ENCODE assay signal across 7 mouse cellular contexts in the genomic region with DNA sequence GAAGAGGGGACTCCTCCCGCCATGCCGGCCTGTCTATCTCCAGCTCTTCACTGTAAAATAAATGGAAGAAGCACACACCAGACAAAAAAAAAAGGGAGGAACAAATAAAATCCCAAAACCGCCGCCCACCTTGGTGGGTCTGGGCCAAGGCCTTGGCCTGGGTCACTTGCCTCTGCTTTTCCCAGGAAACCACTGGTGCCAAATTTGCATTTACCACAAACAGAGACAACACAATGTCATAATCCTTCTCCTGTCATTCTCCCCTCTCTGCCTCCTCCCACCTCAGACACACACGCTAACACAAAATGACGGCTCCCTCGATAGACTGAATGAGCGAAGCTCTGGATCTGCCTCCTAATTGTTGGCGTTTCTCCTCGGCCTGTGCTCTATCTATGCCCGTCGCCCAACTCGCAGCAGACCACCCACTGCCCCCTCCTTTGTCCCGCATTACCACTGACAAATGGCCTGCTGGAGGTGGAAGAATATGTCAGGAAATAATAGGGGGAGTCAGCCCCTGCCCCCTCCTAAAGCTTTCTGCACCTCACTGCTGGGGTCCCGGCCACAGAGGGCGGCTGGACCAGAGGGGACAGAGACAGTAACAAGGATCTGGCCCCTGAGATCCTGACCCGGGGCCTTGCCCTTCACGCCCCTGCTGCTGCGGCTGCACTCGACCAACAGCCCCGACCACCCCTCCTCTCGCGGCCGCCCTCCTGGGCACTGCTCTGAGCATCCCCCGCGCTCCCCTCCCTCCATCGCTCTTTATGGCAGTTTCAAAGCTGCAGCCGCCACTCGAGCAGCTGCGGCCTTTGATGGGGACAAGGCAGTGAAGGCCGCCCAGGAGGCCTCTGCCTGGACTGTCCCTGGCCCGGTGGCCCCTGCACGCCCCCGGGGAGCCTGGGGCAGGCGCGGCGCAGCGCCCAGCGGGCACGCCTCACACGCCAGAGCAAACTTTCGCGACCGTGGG.
A peak's percentile ranks its signal among the peaks of the same experiment; 100 is the strongest.
DNase-seq lines count a peak whose midpoint lies in the region; ATAC-seq lines count a peak whose summit lies in the region.

No protein-coding gene starts in this region.

- H3K9ac ChIP-seq in lung, embryonic 15.5 days = no peak overlapping the region
- H3K9ac ChIP-seq in forebrain, embryonic 11.5 days (ENCODE audit: low read length) = peak overlapping the region; percentile 56
- H3K9ac ChIP-seq in intestine, embryonic 16.5 days (ENCODE audit: low read depth, low read length) = peak overlapping the region; percentile 41
- H3K9ac ChIP-seq in neural tube, embryonic 14.5 days (replicated peaks; ENCODE audit: low read depth, low read length) = peak overlapping the region; percentile 62

- 17% methylated on average over 44 of the region's 44 CpGs for WGBS in lung, embryonic 15.5 days
- WGBS in forebrain, embryonic 11.5 days = 6% methylated on average over 44 of the region's 44 CpGs
- 25% methylated on average over 44 of the region's 44 CpGs for WGBS in intestine, embryonic 16.5 days
- WGBS in neural tube, embryonic 14.5 days = 5% methylated on average over 44 of the region's 44 CpGs

- DNase-seq in lung, postnatal 25 days (ENCODE audit: low spot score) = no peak
- DNase-seq in forebrain, embryonic 11.5 days (ENCODE audit: low spot score) = peak; percentile 83
- DNase-seq in ovary, postnatal 10 days (ENCODE audit: low spot score) = no peak
- no peak for DNase-seq in left cerebral cortex, adult 9 months (ENCODE audit: low spot score in 2 of 2)

- peaks cover 36% of the 10 kb centered on the region for H3K27me3 ChIP-seq in lung, embryonic 15.5 days
- H3K27me3 ChIP-seq in forebrain, embryonic 11.5 days (ENCODE audit: control insufficient read depth, insufficient read depth, low read length) = peaks cover 31% of the 10 kb centered on the region
- peaks cover 4% of the 10 kb centered on the region; the same call in 1 of the 2 replicates for H3K27me3 ChIP-seq in intestine, embryonic 16.5 days (replicated peaks; ENCODE audit: control insufficient read depth, insufficient read depth, low read length)
- H3K27me3 ChIP-seq in neural tube, embryonic 14.5 days (ENCODE audit: control insufficient read depth, insufficient read depth, low read length) = no peaks in the 10 kb centered on the region

- ATAC-seq in lung, embryonic 15.5 days (ENCODE audit: borderline replicate concordance, extremely low read depth, low FRiP score, low TSS enrichment) = peak; percentile 8; the same call in 1 of the 2 replicates
- peak; percentile 87 for ATAC-seq in forebrain, embryonic 11.5 days (replicated peaks; ENCODE audit: low FRiP score)
- 0 out of 2 replicates have a peak, but pooled peaks have one; percentile 22 for ATAC-seq in intestine, embryonic 16.5 days
- ATAC-seq in neural tube, embryonic 14.5 days (ENCODE audit: low read depth) = peak; percentile 76

- no peaks in the 10 kb centered on the region for H3K9me3 ChIP-seq in lung, embryonic 15.5 days
- no peaks in the 10 kb centered on the region for H3K9me3 ChIP-seq in forebrain, embryonic 11.5 days (ENCODE audit: control insufficient read depth, low read length)
- H3K9me3 ChIP-seq in intestine, embryonic 16.5 days (ENCODE audit: control insufficient read depth, low read length) = no peaks in the 10 kb centered on the region
- H3K9me3 ChIP-seq in neural tube, embryonic 14.5 days (ENCODE audit: control insufficient read depth, low read length) = no peaks in the 10 kb centered on the region

- peak overlapping the region; percentile 52 for H3K4me2 ChIP-seq in lung, embryonic 15.5 days
- peak overlapping the region; percentile 77 for H3K4me2 ChIP-seq in forebrain, embryonic 11.5 days (ENCODE audit: low read depth, low read length, severe bottlenecking)
- H3K4me2 ChIP-seq in intestine, embryonic 16.5 days (ENCODE audit: low read depth, low read length) = peak overlapping the region; percentile 41
- peak overlapping the region; percentile 75 for H3K4me2 ChIP-seq in neural tube, embryonic 14.5 days (ENCODE audit: low read depth, low read length)

- H3K36me3 ChIP-seq in lung, embryonic 15.5 days = no peaks in the 10 kb centered on the region
- no peaks in the 10 kb centered on the region for H3K36me3 ChIP-seq in forebrain, embryonic 11.5 days (ENCODE audit: control insufficient read depth, insufficient read depth, low read length)
- H3K36me3 ChIP-seq in intestine, embryonic 16.5 days (ENCODE audit: control insufficient read depth, insufficient read depth, low read length) = no peaks in the 10 kb centered on the region
- H3K36me3 ChIP-seq in neural tube, embryonic 14.5 days (ENCODE audit: control insufficient read depth, insufficient read depth, low read length) = no peaks in the 10 kb centered on the region

- H3K4me1 ChIP-seq in lung, embryonic 15.5 days = peaks cover 24% of the 10 kb centered on the region
- H3K4me1 ChIP-seq in forebrain, embryonic 11.5 days (replicated peaks; ENCODE audit: control insufficient read depth, insufficient read depth, low read length) = peaks cover 23% of the 10 kb centered on the region
- H3K4me1 ChIP-seq in intestine, embryonic 16.5 days (ENCODE audit: control insufficient read depth, insufficient read depth, low read length) = peaks cover 12% of the 10 kb centered on the region
- peaks cover 30% of the 10 kb centered on the region for H3K4me1 ChIP-seq in neural tube, embryonic 14.5 days (ENCODE audit: control insufficient read depth, insufficient read depth, low read length)

- peak overlapping the region; percentile 18; the same call in 1 of the 2 replicates for H3K4me3 ChIP-seq in lung, embryonic 15.5 days
- peak overlapping the region; percentile 24 for H3K4me3 ChIP-seq in forebrain, embryonic 11.5 days (ENCODE audit: low read depth, low read length)
- H3K4me3 ChIP-seq in intestine, embryonic 16.5 days (ENCODE audit: low read length) = peak overlapping the region; percentile 14; the same call in 1 of the 2 replicates
- peak overlapping the region; percentile 31 for H3K4me3 ChIP-seq in neural tube, embryonic 14.5 days (ENCODE audit: low read depth, low read length)

- H3K27ac ChIP-seq in lung, embryonic 15.5 days = no peak overlapping the region
- peak overlapping the region; percentile 65 for H3K27ac ChIP-seq in forebrain, embryonic 11.5 days (ENCODE audit: low read depth, low read length)
- no peak overlapping the region for H3K27ac ChIP-seq in intestine, embryonic 16.5 days (ENCODE audit: low read length)
- peak overlapping the region; percentile 78 for H3K27ac ChIP-seq in neural tube, embryonic 14.5 days (ENCODE audit: low read depth, low read length)

Comparison
In these comparisons a context has a peak if more than half of its experiments do, and no peak if none do; other contexts are left out.
1. ATAC-seq: peak in every context shown above with its lines; median percentile 87 in forebrain, embryonic 11.5 days; 76 in neural tube, embryonic 14.5 days; 22 in intestine, embryonic 16.5 days; 8 in lung, embryonic 15.5 days.
2. H3K27ac ChIP-seq: peak in forebrain, embryonic 11.5 days (single experiment) and neural tube, embryonic 14.5 days (single experiment); none in lung, embryonic 15.5 days (single experiment) and intestine, embryonic 16.5 days (single experiment).
3. Peak in every context shown above with its lines, with median percentiles within 50 percentile points of each other: H3K4me2 ChIP-seq and H3K4me3 ChIP-seq.